Mouse (Mus musculus) C2C12 (cell line): ENCODE results near the gene Ehd2.

Experiments
- CTCF ChIP-seq: IDR thresholded peaks from one replicate; pipeline ENCODE4 v1.5.1; 2011; ENCODE audit not compliant: control insufficient read depth, insufficient read depth, insufficient read length
- MYOD1 ChIP-seq: IDR thresholded peaks from one replicate; pipeline ENCODE4 v1.6.1; 2011; ENCODE audit warnings: low read depth; ENCODE audit not compliant: control insufficient read depth, insufficient read length
- USF1 ChIP-seq: IDR thresholded peaks from one replicate; pipeline ENCODE4 v1.6.1; 2011; ENCODE audit warnings: low read depth, mild to moderate bottlenecking, control low read depth, moderate library complexity

DNA sequence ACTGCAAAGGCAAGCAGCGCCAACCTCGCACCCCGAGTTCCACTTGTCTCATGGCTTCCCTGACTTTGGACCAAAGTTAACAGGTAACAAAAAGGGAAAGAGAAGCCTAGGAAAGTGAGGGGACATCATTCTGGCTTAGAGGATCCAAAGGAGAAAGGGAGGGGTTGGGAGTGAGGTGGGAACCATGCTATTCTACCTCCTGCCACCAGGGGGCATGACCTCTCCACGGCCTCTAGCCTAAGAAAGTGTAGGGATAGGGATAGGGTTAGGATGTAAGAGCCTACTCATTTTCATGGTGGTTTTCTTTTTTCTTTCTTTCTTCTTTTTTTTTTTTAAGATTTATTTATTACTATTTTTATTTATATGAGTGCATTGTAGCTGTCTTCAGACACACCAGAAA, 8.5 kb upstream of the Ehd2 start:
- TF ChIP-seq CTCF = peak; percentile 67
- TF ChIP-seq USF1 = no peak
- no peak for TF ChIP-seq MYOD1
